In the genomic region with DNA sequence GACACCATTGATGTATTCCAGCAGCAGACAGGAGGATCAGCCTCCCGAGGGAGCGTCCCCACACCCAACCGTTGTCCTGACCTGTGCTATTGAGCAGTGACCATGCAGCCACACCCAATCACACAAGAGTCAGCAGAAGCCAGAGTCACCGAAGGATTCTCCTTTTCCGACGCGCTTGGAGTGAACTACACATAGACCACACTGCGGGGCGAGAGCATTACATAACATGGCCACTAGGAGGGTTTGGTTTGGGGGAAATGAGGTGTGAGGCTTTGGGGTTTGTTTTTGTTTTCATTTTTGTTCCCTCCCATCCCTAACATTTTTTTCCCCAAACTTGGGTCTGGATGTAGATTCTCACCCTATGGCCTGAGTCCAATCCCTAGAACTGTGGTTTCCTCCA, we compare ENCODE assay signal across 26 mouse cellular contexts. TPM values are rescaled to one million over a fixed set of nuclear protein-coding genes. Genes with fewer than 3 reads are reported as not detected.
A peak's percentile ranks its signal among the peaks of the same experiment; 100 is the strongest.
DNase-seq lines count a peak whose midpoint lies in the region; ATAC-seq and TF ChIP-seq lines count a peak whose summit lies in the region.
"Had no signal": no experiment of that assay in that cellular context is flagged by ENCODE, and none has a peak within 500 bp of the region (broad histone marks: within the 10 kb centered on the region; RNA-seq: fewer than 3 reads in every experiment).

No protein-coding gene starts in this region.

- no peak for DNase-seq in lung, embryonic 14.5 days
- DNase-seq in lung, postnatal 36 days = no peak
- no peak for DNase-seq in brain, embryonic 14.5 days (ENCODE audit: low read depth)
- no peak for DNase-seq in kidney, postnatal 10 days
- no peak for DNase-seq in kidney, adult 9 months
- DNase-seq: adrenal gland, postnatal 25 days; B cell, adult 2 months; cerebellum, adult 9-10 months; gastrocnemius, postnatal 14 days; heart, adult 18-20 months; lung, postnatal 14 days; retina, postnatal 1 day; right cerebral cortex, postnatal 25 days; spleen, adult 18-20 months; thymus, postnatal 14 days had no signal

- no peak overlapping the region for H3K9ac ChIP-seq in intestine, postnatal 0 days (ENCODE audit: low read depth, low read length)
- H3K9ac ChIP-seq in intestine, embryonic 15.5 days = no peak overlapping the region
- no peak overlapping the region for H3K9ac ChIP-seq in lung, embryonic 14.5 days
- H3K9ac ChIP-seq: forebrain, embryonic 13.5 days; hindbrain, embryonic 13.5 days; midbrain, embryonic 15.5 days; neural tube, embryonic 13.5 days had no signal

- peaks cover 52% of the 10 kb centered on the region for H3K36me3 ChIP-seq in intestine, postnatal 0 days (ENCODE audit: control insufficient read depth, insufficient read depth)
- peaks cover 37% of the 10 kb centered on the region for H3K36me3 ChIP-seq in intestine, embryonic 15.5 days
- peaks cover 80% of the 10 kb centered on the region for H3K36me3 ChIP-seq in lung, embryonic 14.5 days (ENCODE audit: insufficient read depth)

- no peaks in the 10 kb centered on the region for H3K27me3 ChIP-seq in intestine, postnatal 0 days (replicated peaks; ENCODE audit: control insufficient read depth, insufficient read depth, low read length)
- no peaks in the 10 kb centered on the region for H3K27me3 ChIP-seq in intestine, embryonic 15.5 days (replicated peaks)
- no peaks in the 10 kb centered on the region for H3K27me3 ChIP-seq in lung, embryonic 14.5 days (ENCODE audit: insufficient read depth, low read length)
- H3K27me3 ChIP-seq: CH12.LX; forebrain, embryonic 13.5 days; hindbrain, embryonic 13.5 days; midbrain, embryonic 15.5 days; neural tube, embryonic 13.5 days had no signal

- H3K27ac ChIP-seq in intestine, postnatal 0 days (ENCODE audit: low read depth, low read length) = 0 out of 2 replicates have a peak overlapping the region, but pooled peaks have one; percentile 15
- H3K27ac ChIP-seq in intestine, embryonic 15.5 days = no peak overlapping the region
- H3K27ac ChIP-seq in lung, embryonic 14.5 days (ENCODE audit: low read depth) = no peak overlapping the region
- H3K27ac ChIP-seq: forebrain, embryonic 13.5 days; hindbrain, embryonic 13.5 days; limb, embryonic 10.5 days; midbrain, embryonic 15.5 days; neural tube, embryonic 13.5 days had no signal

- TF ChIP-seq CTCF in intestine, postnatal 0 days (IDR thresholded peaks at IDR 0.05; ENCODE audit: low read depth) = no peak
- peak; percentile 20; the same call in 1 of the 2 replicates for TF ChIP-seq CTCF in lung, embryonic 14.5 days (IDR thresholded peaks at IDR 0.05; ENCODE audit: low read depth)
- peak; percentile 17; the same call in 1 of the 2 replicates for TF ChIP-seq CTCF in brain, embryonic 14.5 days (IDR thresholded peaks at IDR 0.05; ENCODE audit: borderline replicate concordance, extremely low read depth, insufficient read depth, insufficient read length)

- TF ChIP-seq POLR2A in brain, embryonic 14.5 days (IDR thresholded peaks at IDR 0.05; ENCODE audit: borderline replicate concordance, extremely low read depth, insufficient read depth, insufficient read length, poor library complexity, severe bottlenecking) = no peak

- no peaks in the 10 kb centered on the region for H3K4me1 ChIP-seq in intestine, postnatal 0 days (replicated peaks; ENCODE audit: control insufficient read depth, insufficient read depth, low read length)
- 0 out of 2 replicates have a peak, but pooled peaks cover 2% of the 10 kb centered on the region for H3K4me1 ChIP-seq in intestine, embryonic 15.5 days (replicated peaks)
- no peaks in the 10 kb centered on the region for H3K4me1 ChIP-seq in lung, embryonic 14.5 days (ENCODE audit: insufficient read depth)
- H3K4me1 ChIP-seq: forebrain, embryonic 13.5 days; hindbrain, embryonic 13.5 days; limb, embryonic 10.5 days; midbrain, embryonic 15.5 days; neural tube, embryonic 13.5 days had no signal

- ATAC-seq in intestine, postnatal 0 days = no peak
- ATAC-seq in intestine, embryonic 15.5 days = no peak
- no peak for ATAC-seq in lung, embryonic 14.5 days (ENCODE audit: insufficient read depth)
- ATAC-seq: forebrain, embryonic 13.5 days; midbrain, embryonic 15.5 days had no signal

- H3K9me3 ChIP-seq in intestine, postnatal 0 days (ENCODE audit: control insufficient read depth) = no peaks in the 10 kb centered on the region
- H3K9me3 ChIP-seq in intestine, embryonic 15.5 days = no peaks in the 10 kb centered on the region
- no peaks in the 10 kb centered on the region for H3K9me3 ChIP-seq in lung, embryonic 14.5 days (ENCODE audit: low read depth, low read length)
- H3K9me3 ChIP-seq: forebrain, embryonic 13.5 days; hindbrain, embryonic 13.5 days; limb, embryonic 10.5 days; midbrain, embryonic 15.5 days; neural tube, embryonic 13.5 days had no signal

- H3K4me2 ChIP-seq in intestine, postnatal 0 days (replicated peaks; ENCODE audit: low read depth) = no peak overlapping the region
- no peak overlapping the region for H3K4me2 ChIP-seq in intestine, embryonic 15.5 days (replicated peaks)
- no peak overlapping the region for H3K4me2 ChIP-seq in lung, embryonic 14.5 days
- H3K4me2 ChIP-seq: forebrain, embryonic 13.5 days; hindbrain, embryonic 13.5 days; midbrain, embryonic 15.5 days; neural tube, embryonic 13.5 days had no signal

- H3K4me3 ChIP-seq in intestine, postnatal 0 days (ENCODE audit: low read depth, low read length) = no peak overlapping the region
- H3K4me3 ChIP-seq in intestine, embryonic 15.5 days (replicated peaks) = no peak overlapping the region
- no peak overlapping the region for H3K4me3 ChIP-seq in lung, embryonic 14.5 days (ENCODE audit: low read depth, low read length)
- H3K4me3 ChIP-seq: forebrain, embryonic 13.5 days; hindbrain, embryonic 13.5 days; limb, embryonic 10.5 days; midbrain, embryonic 15.5 days; neural tube, embryonic 13.5 days had no signal

- 84% methylated on average over 9 of the region's 9 CpGs for WGBS in intestine, postnatal 0 days
- WGBS in intestine, embryonic 15.5 days = 92% methylated on average over 9 of the region's 9 CpGs
- 93% methylated on average over 9 of the region's 9 CpGs for WGBS in lung, embryonic 14.5 days

RNA-seq across cellular contexts. Expression of a gene that starts 5.9 kb away (rescaled TPM):
- polyA plus RNA-seq in intestine, postnatal 0 days (2015; fragmentation: Nextera tagmentation; extraction: Ambion mirVana) = 36.4 and 37.8 TPM in 2 replicates
- 65.0 and 70.3 TPM in 2 replicates for polyA plus RNA-seq in intestine, embryonic 15.5 days (2015; fragmentation: Nextera tagmentation; extraction: Ambion mirVana)
- 47.9 and 50.9 TPM in 2 replicates for polyA plus RNA-seq in lung, embryonic 14.5 days (2014; fragmentation: Nextera tagmentation; extraction: Ambion mirVana)
- polyA plus RNA-seq in brain, embryonic 14.5 days (2012; rRNA removed) = 56.9 and 57.7 TPM in 2 replicates

RNA-seq across cellular contexts. Expression of a gene that starts 10.2 kb away (rescaled TPM):
- 18.9 TPM in 2 replicates for polyA plus RNA-seq in intestine, postnatal 0 days (2015; fragmentation: Nextera tagmentation; extraction: Ambion mirVana)
- 4.1 and 5.4 TPM in 2 replicates for polyA plus RNA-seq in intestine, embryonic 15.5 days (2015; fragmentation: Nextera tagmentation; extraction: Ambion mirVana)
- polyA plus RNA-seq in lung, embryonic 14.5 days (2014; fragmentation: Nextera tagmentation; extraction: Ambion mirVana) = 3.0 and 3.5 TPM in 2 replicates
- not detected in 2 replicates for polyA plus RNA-seq in brain, embryonic 14.5 days (2012; rRNA removed)
- polyA plus RNA-seq: forebrain, embryonic 13.5 days; heart, embryonic 14.5 days; large intestine, adult 2 months; liver, adult 2 months; midbrain, embryonic 15.5 days had no signal

RNA-seq across cellular contexts. Expression of a gene that starts 10.3 kb away (rescaled TPM):
- 256 and 269 TPM in 2 replicates for polyA plus RNA-seq in intestine, postnatal 0 days (2015; fragmentation: Nextera tagmentation; extraction: Ambion mirVana)
- 338 and 345 TPM in 2 replicates for polyA plus RNA-seq in intestine, embryonic 15.5 days (2015; fragmentation: Nextera tagmentation; extraction: Ambion mirVana)
- polyA plus RNA-seq in lung, embryonic 14.5 days (2014; fragmentation: Nextera tagmentation; extraction: Ambion mirVana) = 329 and 337 TPM in 2 replicates
- polyA plus RNA-seq in brain, embryonic 14.5 days (2012; rRNA removed) = 368 and 420 TPM in 2 replicates

RNA-seq across cellular contexts. Expression of a gene that starts 34.6 kb away (rescaled TPM):
- polyA plus RNA-seq in intestine, postnatal 0 days (2015; fragmentation: Nextera tagmentation; extraction: Ambion mirVana) = 200 and 201 TPM in 2 replicates
- polyA plus RNA-seq in intestine, embryonic 15.5 days (2015; fragmentation: Nextera tagmentation; extraction: Ambion mirVana) = 146 and 156 TPM in 2 replicates
- polyA plus RNA-seq in lung, embryonic 14.5 days (2014; fragmentation: Nextera tagmentation; extraction: Ambion mirVana) = 109 and 112 TPM in 2 replicates
- 70.0 and 74.8 TPM in 2 replicates for polyA plus RNA-seq in brain, embryonic 14.5 days (2012; rRNA removed)
